Mouse (Mus musculus): ENCODE measurements around the gene Rab10. TPM values are rescaled to one million over a fixed set of nuclear protein-coding genes. Genes with fewer than 3 reads are reported as not detected.
A peak's percentile ranks its signal among the peaks of the same experiment; 100 is the strongest.
"Not testable (repeated sequence)": the region's sequence is repeated elsewhere in the genome, so short reads cannot be mapped to it uniquely, and the experiment has no call there.

The Rab10 gene
- polyA plus RNA-seq, 1 experiment from 2014 or later, result 111 TPM

GRCm38 (mm10) chr12:3310321-3310692 lies 538 bp upstream of the Rab10 start:
- Histone ChIP-seq H3K27me3 (ENCODE audit: control insufficient read depth, insufficient read depth, low read length) (no peaks in the 10 kb centered on the region), H3K4me2 (ENCODE audit: low read depth, low read length, severe bottlenecking) (peak overlapping the region; percentile 69), H3K27ac (ENCODE audit: low read depth, low read length) (peak overlapping the region; percentile 53; the same call in 1 of the 2 replicates), H3K9me3 (ENCODE audit: control insufficient read depth, low read length) (no peaks in the 10 kb centered on the region), H3K9ac (ENCODE audit: low read length) (peak overlapping the region; percentile 60), H3K36me3 (ENCODE audit: control insufficient read depth, insufficient read depth, low read length) (no peaks in the 10 kb centered on the region), H3K4me1 (replicated peaks; ENCODE audit: control insufficient read depth, insufficient read depth, low read length) (peaks cover 4% of the 10 kb centered on the region; the same call in 1 of the 2 replicates), H3K4me3 (ENCODE audit: low read depth, low read length) (peak overlapping the region; percentile 83)
- DNase-seq (ENCODE audit: low spot score), result no peak
- ATAC-seq (replicated peaks; ENCODE audit: low FRiP score), result no peak; the same call in 1 of the 2 replicates
- WGBS, result 4% methylated on average over 15 of the region's 15 CpGs

- Histone ChIP-seq H3K4me2 (ENCODE audit: low read depth, low read length, severe bottlenecking) (peak overlapping the region; percentile 75), H3K4me3 (ENCODE audit: low read depth, low read length) (peak overlapping the region; percentile 83), H3K4me1 (replicated peaks; ENCODE audit: control insufficient read depth, insufficient read depth, low read length) (peaks cover 4% of the 10 kb centered on the region; the same call in 1 of the 2 replicates), H3K36me3 (ENCODE audit: control insufficient read depth, insufficient read depth, low read length) (no peaks in the 10 kb centered on the region), H3K27me3 (ENCODE audit: control insufficient read depth, insufficient read depth, low read length) (no peaks in the 10 kb centered on the region), H3K9me3 (ENCODE audit: control insufficient read depth, low read length) (no peaks in the 10 kb centered on the region), H3K9ac (ENCODE audit: low read length) (peak overlapping the region; percentile 84), H3K27ac (ENCODE audit: low read depth, low read length) (peak overlapping the region; percentile 93)
- 4% methylated on average over 19 of the region's 19 CpGs for WGBS
- DNase-seq (ENCODE audit: low spot score) (no peak), ATAC-seq (replicated peaks; ENCODE audit: low FRiP score) (no peak)
Observed at GRCm38 (mm10) chr12:3308541-3309241, 1.1 kb downstream of the Rab10 start.

GRCm38 (mm10) chr12:3307587-3307986 lies 2.2 kb downstream of the Rab10 start:
- ATAC-seq (replicated peaks; ENCODE audit: low FRiP score), result no peak
- H3K9ac ChIP-seq (ENCODE audit: low read length), result peak overlapping the region; percentile 44
- no peaks in the 10 kb centered on the region for H3K36me3 ChIP-seq (ENCODE audit: control insufficient read depth, insufficient read depth, low read length)
- no peak for DNase-seq (ENCODE audit: low spot score)
- peak overlapping the region; percentile 75 for H3K4me2 ChIP-seq (ENCODE audit: low read depth, low read length, severe bottlenecking)
- peak overlapping the region; percentile 83 for H3K4me3 ChIP-seq (ENCODE audit: low read depth, low read length)
- no peaks in the 10 kb centered on the region for H3K27me3 ChIP-seq (ENCODE audit: control insufficient read depth, insufficient read depth, low read length)
- 60% methylated on average over 6 of the region's 6 CpGs for WGBS
- no peak overlapping the region for H3K27ac ChIP-seq (ENCODE audit: low read depth, low read length)
- peaks cover 4% of the 10 kb centered on the region; the same call in 1 of the 2 replicates for H3K9me3 ChIP-seq (ENCODE audit: control insufficient read depth, low read length)
- H3K4me1 ChIP-seq (replicated peaks; ENCODE audit: control insufficient read depth, insufficient read depth, low read length), result peaks cover 4% of the 10 kb centered on the region; the same call in 1 of the 2 replicates

- H3K36me3 ChIP-seq (ENCODE audit: control insufficient read depth, insufficient read depth, low read length), result peaks cover 4% of the 10 kb centered on the region; the same call in 1 of the 2 replicates
- DNase-seq (ENCODE audit: low spot score) (no peak), ATAC-seq (replicated peaks; ENCODE audit: low FRiP score) (no peak)
- no peak overlapping the region for H3K4me3 ChIP-seq (ENCODE audit: low read depth, low read length)
- 95% methylated on average over 2 of the region's 2 CpGs for whole genome bisulfite sequencing
- peaks cover 11% of the 10 kb centered on the region; the same call in 1 of the 2 replicates for H3K9me3 ChIP-seq (ENCODE audit: control insufficient read depth, low read length)
- H3K27me3 ChIP-seq (ENCODE audit: control insufficient read depth, insufficient read depth, low read length), result no peaks in the 10 kb centered on the region
- H3K4me1 ChIP-seq (replicated peaks; ENCODE audit: control insufficient read depth, insufficient read depth, low read length), result peaks cover 3% of the 10 kb centered on the region; the same call in 1 of the 2 replicates
- H3K4me2 ChIP-seq (ENCODE audit: low read depth, low read length, severe bottlenecking), result no peak overlapping the region
- H3K27ac ChIP-seq (ENCODE audit: low read depth, low read length), result no peak overlapping the region
- H3K9ac ChIP-seq (ENCODE audit: low read length), result no peak overlapping the region
Observed at GRCm38 (mm10) chr12:3305238-3305637, 4.5 kb downstream of the Rab10 start.

- 91% methylated on average over 6 of the region's 6 CpGs for WGBS
- not testable (repeated sequence) for H3K4me3 ChIP-seq (ENCODE audit: low read depth, low read length); H3K9ac ChIP-seq (ENCODE audit: low read length); H3K36me3 ChIP-seq (ENCODE audit: control insufficient read depth, insufficient read depth, low read length); H3K4me1 ChIP-seq (replicated peaks; ENCODE audit: control insufficient read depth, insufficient read depth, low read length); H3K27ac ChIP-seq (ENCODE audit: low read depth, low read length); H3K4me2 ChIP-seq (ENCODE audit: low read depth, low read length, severe bottlenecking); H3K27me3 ChIP-seq (ENCODE audit: control insufficient read depth, insufficient read depth, low read length); ATAC-seq (replicated peaks; ENCODE audit: low FRiP score); DNase-seq (ENCODE audit: low spot score)
- peaks cover 13% of the 10 kb centered on the region; the same call in 1 of the 2 replicates for H3K9me3 ChIP-seq (ENCODE audit: control insufficient read depth, low read length)
Observed at GRCm38 (mm10) chr12:3297622-3298021, 12.1 kb downstream of the Rab10 start.

- Histone ChIP-seq H3K9me3 (ENCODE audit: control insufficient read depth, low read length) (peaks cover 12% of the 10 kb centered on the region; the same call in 1 of the 2 replicates), H3K4me1 (replicated peaks; ENCODE audit: control insufficient read depth, insufficient read depth, low read length) (no peaks in the 10 kb centered on the region), H3K36me3 (ENCODE audit: control insufficient read depth, insufficient read depth, low read length) (peaks cover under 1% of the 10 kb centered on the region; the same call in 1 of the 2 replicates)
Observed at GRCm38 (mm10) chr12:3296056-3296455, 13.7 kb downstream of the Rab10 start.

GRCm38 (mm10) chr12:3291849-3292248 lies 17.9 kb downstream of the Rab10 start:
- H3K9me3 ChIP-seq (ENCODE audit: control insufficient read depth, low read length), result peaks cover 8% of the 10 kb centered on the region
- H3K9ac ChIP-seq (ENCODE audit: low read length), result no peak overlapping the region
- no peak for DNase-seq (ENCODE audit: low spot score)
- 90% methylated on average over 1 of the region's 1 CpGs for WGBS
- no peak for ATAC-seq (replicated peaks; ENCODE audit: low FRiP score)
- H3K4me1 ChIP-seq (replicated peaks; ENCODE audit: control insufficient read depth, insufficient read depth, low read length), result no peaks in the 10 kb centered on the region
- no peak overlapping the region for H3K27ac ChIP-seq (ENCODE audit: low read depth, low read length)
- H3K36me3 ChIP-seq (ENCODE audit: control insufficient read depth, insufficient read depth, low read length), result no peaks in the 10 kb centered on the region; the same call in 1 of the 2 replicates
- H3K4me3 ChIP-seq (ENCODE audit: low read depth, low read length), result no peak overlapping the region
- H3K4me2 ChIP-seq (ENCODE audit: low read depth, low read length, severe bottlenecking), result no peak overlapping the region
- H3K27me3 ChIP-seq (ENCODE audit: control insufficient read depth, insufficient read depth, low read length), result no peaks in the 10 kb centered on the region

More at GRCm38 (mm10) chr12:3296056-3296455, 13.7 kb downstream of the Rab10 start:
- no peak overlapping the region for H3K27ac ChIP-seq (ENCODE audit: low read depth, low read length)
- whole genome bisulfite sequencing, result 91% methylated on average over 2 of the region's 2 CpGs
- no peak for ATAC-seq (replicated peaks; ENCODE audit: low FRiP score)
- H3K4me3 ChIP-seq (ENCODE audit: low read depth, low read length), result no peak overlapping the region
- no peak overlapping the region for H3K9ac ChIP-seq (ENCODE audit: low read length)
- DNase-seq (ENCODE audit: low spot score), result no peak
- no peaks in the 10 kb centered on the region for H3K27me3 ChIP-seq (ENCODE audit: control insufficient read depth, insufficient read depth, low read length)
- H3K4me2 ChIP-seq (ENCODE audit: low read depth, low read length, severe bottlenecking), result no peak overlapping the region

- Histone ChIP-seq H3K27ac (ENCODE audit: low read depth, low read length) (no peak overlapping the region), H3K9me3 (ENCODE audit: control insufficient read depth, low read length) (peaks cover 8% of the 10 kb centered on the region), H3K9ac (ENCODE audit: low read length) (no peak overlapping the region), H3K4me3 (ENCODE audit: low read depth, low read length) (no peak overlapping the region), H3K27me3 (ENCODE audit: control insufficient read depth, insufficient read depth, low read length) (no peaks in the 10 kb centered on the region), H3K4me2 (ENCODE audit: low read depth, low read length, severe bottlenecking) (no peak overlapping the region), H3K4me1 (replicated peaks; ENCODE audit: control insufficient read depth, insufficient read depth, low read length) (no peaks in the 10 kb centered on the region), H3K36me3 (ENCODE audit: control insufficient read depth, insufficient read depth, low read length) (no peaks in the 10 kb centered on the region; the same call in 1 of the 2 replicates)
- ATAC-seq (replicated peaks; ENCODE audit: low FRiP score) (no peak), DNase-seq (ENCODE audit: low spot score) (no peak)
- 96% methylated on average over 4 of the region's 4 CpGs for WGBS
Observed at GRCm38 (mm10) chr12:3291038-3291437, 18.7 kb downstream of the Rab10 start.

Measured in forebrain, embryonic 11.5 days (tissue).